Mouse (Mus musculus): Measurements from ENCODE around the gene Slc35b3. TPM values are rescaled to one million over a fixed set of nuclear protein-coding genes. Genes with fewer than 3 reads are reported as not detected.
A peak's percentile ranks its signal among the peaks of the same experiment; 100 is the strongest.

Gene Slc35b3
- 42.8 and 45.9 TPM in 2 replicates for polyA plus RNA-seq (2015; fragmentation: Nextera tagmentation; extraction: Ambion mirVana)

- Histone ChIP-seq H3K9ac (peak within 1 kb of the TSS; percentile 66), H3K27ac (peak within 1 kb of the TSS; percentile 83), H3K4me1 (peaks cover 17% of the 10 kb centered on the region), H3K36me3 (no peaks in the 10 kb centered on the region), H3K4me3 (replicated peaks) (peak within 1 kb of the TSS; percentile 78), H3K4me2 (peak within 1 kb of the TSS; percentile 72), H3K27me3 (replicated peaks) (no peaks in the 10 kb centered on the region), H3K9me3 (no peaks in the 10 kb centered on the region)
- WGBS, result under 1% methylated on average over 67 of the region's 67 CpGs
- ATAC-seq (ENCODE audit: insufficient read depth, low FRiP score, low read depth), result peak; percentile 97
Observed at GRCm38 (mm10) chr13:38960063-38961050, at the start of gene Slc35b3. TSS of gene Slc35b3 (minus strand) at chr13:38960875.

- no peak overlapping the region for H3K4me2 ChIP-seq
- no peak for ATAC-seq (ENCODE audit: insufficient read depth, low FRiP score, low read depth)
- WGBS, result 72% methylated on average over 4 of the region's 4 CpGs
Observed at GRCm38 (mm10) chr13:39010280-39010679, 49.6 kb upstream of the Slc35b3 start.

GRCm38 (mm10) chr13:39003101-39003762 is 42.6 kb upstream of the Slc35b3 start:
- H3K9me3 ChIP-seq, result no peaks in the 10 kb centered on the region
- no peak overlapping the region for H3K27ac ChIP-seq
- H3K4me2 ChIP-seq, result no peak overlapping the region
- no peak overlapping the region for H3K4me3 ChIP-seq (replicated peaks)
- ATAC-seq (ENCODE audit: insufficient read depth, low FRiP score, low read depth), result no peak
- no peaks in the 10 kb centered on the region for H3K27me3 ChIP-seq (replicated peaks)
- H3K4me1 ChIP-seq, result no peaks in the 10 kb centered on the region
- H3K9ac ChIP-seq, result no peak overlapping the region
- no peaks in the 10 kb centered on the region for H3K36me3 ChIP-seq

More at GRCm38 (mm10) chr13:39010280-39010679, 49.6 kb upstream of the Slc35b3 start:
- no peaks in the 10 kb centered on the region for H3K9me3 ChIP-seq
- no peaks in the 10 kb centered on the region for H3K36me3 ChIP-seq
- H3K4me3 ChIP-seq (replicated peaks), result no peak overlapping the region
- H3K27ac ChIP-seq, result no peak overlapping the region
- H3K4me1 ChIP-seq, result no peaks in the 10 kb centered on the region
- no peaks in the 10 kb centered on the region for H3K27me3 ChIP-seq (replicated peaks)
- H3K9ac ChIP-seq, result no peak overlapping the region

GRCm38 (mm10) chr13:39002424-39002823 is 41.7 kb upstream of the Slc35b3 start:
- H3K36me3 ChIP-seq, result no peaks in the 10 kb centered on the region
- H3K4me3 ChIP-seq (replicated peaks), result no peak overlapping the region
- H3K9ac ChIP-seq, result no peak overlapping the region
- H3K27ac ChIP-seq, result no peak overlapping the region
- no peaks in the 10 kb centered on the region for H3K9me3 ChIP-seq
- H3K4me2 ChIP-seq, result no peak overlapping the region
- WGBS, result 64% methylated on average over 1 of the region's 1 CpGs
- no peaks in the 10 kb centered on the region for H3K27me3 ChIP-seq (replicated peaks)
- H3K4me1 ChIP-seq, result no peaks in the 10 kb centered on the region
- ATAC-seq (ENCODE audit: insufficient read depth, low FRiP score, low read depth), result no peak

- no peak for ATAC-seq (ENCODE audit: insufficient read depth, low FRiP score, low read depth)
- H3K27ac ChIP-seq, result no peak overlapping the region
- H3K4me1 ChIP-seq, result no peaks in the 10 kb centered on the region
- no peak overlapping the region for H3K4me3 ChIP-seq (replicated peaks)
- H3K36me3 ChIP-seq, result no peaks in the 10 kb centered on the region
- H3K4me2 ChIP-seq, result no peak overlapping the region
- 91% methylated on average over 11 of the region's 11 CpGs for WGBS
- H3K9me3 ChIP-seq, result no peaks in the 10 kb centered on the region
- no peak overlapping the region for H3K9ac ChIP-seq
- H3K27me3 ChIP-seq (replicated peaks), result no peaks in the 10 kb centered on the region
Observed at GRCm38 (mm10) chr13:39001434-39001833, 40.8 kb upstream of the Slc35b3 start.

- Histone ChIP-seq H3K27ac (no peak overlapping the region), H3K4me2 (no peak overlapping the region), H3K36me3 (no peaks in the 10 kb centered on the region), H3K4me3 (replicated peaks) (no peak overlapping the region), H3K27me3 (replicated peaks) (no peaks in the 10 kb centered on the region), H3K4me1 (no peaks in the 10 kb centered on the region), H3K9me3 (no peaks in the 10 kb centered on the region), H3K9ac (no peak overlapping the region)
- 57% methylated on average over 7 of the region's 9 CpGs for WGBS
- no peak for ATAC-seq (ENCODE audit: insufficient read depth, low FRiP score, low read depth)
Observed at GRCm38 (mm10) chr13:38998958-38999357, 38.3 kb upstream of the Slc35b3 start.

GRCm38 (mm10) chr13:38992529-38992928 is 31.9 kb upstream of the Slc35b3 start:
- ATAC-seq (ENCODE audit: insufficient read depth, low FRiP score, low read depth), result no peak
- 23% methylated on average over 5 of the region's 5 CpGs for WGBS
- no peaks in the 10 kb centered on the region for H3K9me3 ChIP-seq

GRCm38 (mm10) chr13:38983751-38984150 is 23.1 kb upstream of the Slc35b3 start:
- no peak for ATAC-seq (ENCODE audit: insufficient read depth, low FRiP score, low read depth)
- H3K4me3 ChIP-seq (replicated peaks), result no peak overlapping the region
- WGBS, result 58% methylated on average over 5 of the region's 5 CpGs

More at GRCm38 (mm10) chr13:38992529-38992928, 31.9 kb upstream of the Slc35b3 start:
- Histone ChIP-seq H3K36me3 (no peaks in the 10 kb centered on the region), H3K27me3 (replicated peaks) (no peaks in the 10 kb centered on the region), H3K4me2 (no peak overlapping the region), H3K27ac (no peak overlapping the region), H3K4me1 (no peaks in the 10 kb centered on the region), H3K9ac (no peak overlapping the region), H3K4me3 (replicated peaks) (no peak overlapping the region)

GRCm38 (mm10) chr13:38980900-38981299 is 20.2 kb upstream of the Slc35b3 start:
- Histone ChIP-seq H3K4me2 (no peak overlapping the region), H3K4me3 (replicated peaks) (no peak overlapping the region), H3K27me3 (replicated peaks) (no peaks in the 10 kb centered on the region), H3K36me3 (no peaks in the 10 kb centered on the region), H3K9ac (no peak overlapping the region), H3K9me3 (no peaks in the 10 kb centered on the region), H3K4me1 (no peaks in the 10 kb centered on the region), H3K27ac (no peak overlapping the region)
- WGBS, result 65% methylated on average over 3 of the region's 3 CpGs
- ATAC-seq (ENCODE audit: insufficient read depth, low FRiP score, low read depth), result no peak

More at GRCm38 (mm10) chr13:38983751-38984150, 23.1 kb upstream of the Slc35b3 start:
- Histone ChIP-seq H3K9me3 (no peaks in the 10 kb centered on the region), H3K4me1 (no peaks in the 10 kb centered on the region), H3K36me3 (no peaks in the 10 kb centered on the region), H3K27me3 (replicated peaks) (no peaks in the 10 kb centered on the region), H3K4me2 (no peak overlapping the region), H3K9ac (no peak overlapping the region), H3K27ac (no peak overlapping the region)

- no peaks in the 10 kb centered on the region for H3K27me3 ChIP-seq (replicated peaks)
- no peak for ATAC-seq (ENCODE audit: insufficient read depth, low FRiP score, low read depth)
- H3K4me2 ChIP-seq, result no peak overlapping the region
- H3K36me3 ChIP-seq, result no peaks in the 10 kb centered on the region
- no peak overlapping the region for H3K9ac ChIP-seq
- WGBS, result 70% methylated on average over 6 of the region's 6 CpGs
- H3K4me3 ChIP-seq (replicated peaks), result no peak overlapping the region
- H3K9me3 ChIP-seq, result no peaks in the 10 kb centered on the region
- no peak overlapping the region for H3K27ac ChIP-seq
- no peaks in the 10 kb centered on the region for H3K4me1 ChIP-seq
Observed at GRCm38 (mm10) chr13:38976978-38977377, 16.3 kb upstream of the Slc35b3 start.

- Histone ChIP-seq H3K4me2 (no peak overlapping the region), H3K4me1 (no peaks in the 10 kb centered on the region), H3K27ac (no peak overlapping the region), H3K4me3 (replicated peaks) (no peak overlapping the region), H3K27me3 (replicated peaks) (no peaks in the 10 kb centered on the region), H3K9me3 (no peaks in the 10 kb centered on the region), H3K36me3 (no peaks in the 10 kb centered on the region), H3K9ac (no peak overlapping the region)
- 78% methylated on average over 5 of the region's 5 CpGs for WGBS
- no peak for ATAC-seq (ENCODE audit: insufficient read depth, low FRiP score, low read depth)
Observed at GRCm38 (mm10) chr13:38975853-38976252, 15.2 kb upstream of the Slc35b3 start.

GRCm38 (mm10) chr13:38972602-38973001 is 11.9 kb upstream of the Slc35b3 start:
- Histone ChIP-seq H3K27me3 (replicated peaks) (no peaks in the 10 kb centered on the region), H3K27ac (no peak overlapping the region), H3K9me3 (no peaks in the 10 kb centered on the region), H3K4me3 (replicated peaks) (no peak overlapping the region), H3K4me1 (no peaks in the 10 kb centered on the region), H3K36me3 (no peaks in the 10 kb centered on the region), H3K9ac (no peak overlapping the region), H3K4me2 (no peak overlapping the region)
- 8% methylated on average over 6 of the region's 6 CpGs for WGBS
- no peak for ATAC-seq (ENCODE audit: insufficient read depth, low FRiP score, low read depth)

Data from stomach, embryonic 15.5 days (tissue).